Mouse (Mus musculus) adrenal gland, adult 8-10 months (tissue): ENCODE measurements around the gene Galr3. TPM values are rescaled to one million over a fixed set of nuclear protein-coding genes. Genes with fewer than 3 reads are reported as not detected.
"Not testable (repeated sequence)": the region's sequence is repeated elsewhere in the genome, so short reads cannot be mapped to it uniquely, and the experiment has no call there.

Experiments used
- DNase-seq: peaks from one replicate; pipeline ENCODE4 v3.0.0; 2022
- total RNA-seq, 4 experiments: library from RNA; stranded (reverse); gene quantifications; 2 replicates each; pipeline ENCODE4 v1.2.4; 2022

Galr3 gene
- under 1 TPM in 3 of 4 experiments, not detected in 1; 0.28 to 0.31 (median 0.30) TPM for total RNA-seq

- DNase-seq, result no peak
Observed at GRCm38 (mm10) chr15:79041585-79041984, at the start of gene Galr3. Gene Galr3, plus strand, starts transcription at chr15:79041885.

GRCm38 (mm10) chr15:78992235-78992634 lies 49.5 kb upstream of the Galr3 start:
- no peak for DNase-seq

GRCm38 (mm10) chr15:78992925-78993324 lies 48.8 kb upstream of the Galr3 start:
- DNase-seq, result no peak

GRCm38 (mm10) chr15:78995916-78996315 lies 45.8 kb upstream of the Galr3 start:
- no peak for DNase-seq

- DNase-seq, result no peak
Observed at GRCm38 (mm10) chr15:78996663-78997062, 45.0 kb upstream of the Galr3 start.

GRCm38 (mm10) chr15:78998348-78998747 lies 43.3 kb upstream of the Galr3 start:
- no peak for DNase-seq

GRCm38 (mm10) chr15:78999586-78999985 lies 42.1 kb upstream of the Galr3 start:
- no peak for DNase-seq

- DNase-seq, result no peak
Observed at GRCm38 (mm10) chr15:79000357-79000791, 41.3 kb upstream of the Galr3 start.

GRCm38 (mm10) chr15:79001559-79001958 lies 40.1 kb upstream of the Galr3 start:
- DNase-seq, result no peak

- peak; percentile 81 for DNase-seq
Observed at GRCm38 (mm10) chr15:79002036-79002435, 39.6 kb upstream of the Galr3 start.

GRCm38 (mm10) chr15:79003079-79003478 lies 38.6 kb upstream of the Galr3 start:
- DNase-seq, result no peak

GRCm38 (mm10) chr15:79005581-79005980 lies 36.1 kb upstream of the Galr3 start:
- DNase-seq, result no peak

GRCm38 (mm10) chr15:79006638-79007037 lies 35.0 kb upstream of the Galr3 start:
- DNase-seq, result no peak

GRCm38 (mm10) chr15:79007059-79007458 lies 34.6 kb upstream of the Galr3 start:
- DNase-seq, result no peak

GRCm38 (mm10) chr15:79007836-79008235 lies 33.8 kb upstream of the Galr3 start:
- DNase-seq, result not testable (repeated sequence)

- no peak for DNase-seq
Observed at GRCm38 (mm10) chr15:79009734-79010133, 32.0 kb upstream of the Galr3 start.

GRCm38 (mm10) chr15:79011550-79011949 lies 30.1 kb upstream of the Galr3 start:
- DNase-seq, result no peak

- DNase-seq, result no peak
Observed at GRCm38 (mm10) chr15:79013382-79013781, 28.3 kb upstream of the Galr3 start.

GRCm38 (mm10) chr15:79018191-79018590 lies 23.5 kb upstream of the Galr3 start:
- DNase-seq, result no peak

GRCm38 (mm10) chr15:79018886-79019285 lies 22.8 kb upstream of the Galr3 start:
- no peak for DNase-seq

- no peak for DNase-seq
Observed at GRCm38 (mm10) chr15:79022671-79023230, 18.9 kb upstream of the Galr3 start.

GRCm38 (mm10) chr15:79023366-79023765 lies 18.3 kb upstream of the Galr3 start:
- DNase-seq, result no peak

GRCm38 (mm10) chr15:79025687-79026308 lies 15.9 kb upstream of the Galr3 start:
- DNase-seq, result no peak

GRCm38 (mm10) chr15:79026511-79027290 lies 15.0 kb upstream of the Galr3 start:
- no peak for DNase-seq
